Mouse (Mus musculus): ENCODE measurements around the gene Slc2a12. TPM values are rescaled to one million over a fixed set of nuclear protein-coding genes. Genes with fewer than 3 reads are reported as not detected.

The Slc2a12 gene
- polyA plus RNA-seq, 1 experiment = 5.6 TPM

DNA sequence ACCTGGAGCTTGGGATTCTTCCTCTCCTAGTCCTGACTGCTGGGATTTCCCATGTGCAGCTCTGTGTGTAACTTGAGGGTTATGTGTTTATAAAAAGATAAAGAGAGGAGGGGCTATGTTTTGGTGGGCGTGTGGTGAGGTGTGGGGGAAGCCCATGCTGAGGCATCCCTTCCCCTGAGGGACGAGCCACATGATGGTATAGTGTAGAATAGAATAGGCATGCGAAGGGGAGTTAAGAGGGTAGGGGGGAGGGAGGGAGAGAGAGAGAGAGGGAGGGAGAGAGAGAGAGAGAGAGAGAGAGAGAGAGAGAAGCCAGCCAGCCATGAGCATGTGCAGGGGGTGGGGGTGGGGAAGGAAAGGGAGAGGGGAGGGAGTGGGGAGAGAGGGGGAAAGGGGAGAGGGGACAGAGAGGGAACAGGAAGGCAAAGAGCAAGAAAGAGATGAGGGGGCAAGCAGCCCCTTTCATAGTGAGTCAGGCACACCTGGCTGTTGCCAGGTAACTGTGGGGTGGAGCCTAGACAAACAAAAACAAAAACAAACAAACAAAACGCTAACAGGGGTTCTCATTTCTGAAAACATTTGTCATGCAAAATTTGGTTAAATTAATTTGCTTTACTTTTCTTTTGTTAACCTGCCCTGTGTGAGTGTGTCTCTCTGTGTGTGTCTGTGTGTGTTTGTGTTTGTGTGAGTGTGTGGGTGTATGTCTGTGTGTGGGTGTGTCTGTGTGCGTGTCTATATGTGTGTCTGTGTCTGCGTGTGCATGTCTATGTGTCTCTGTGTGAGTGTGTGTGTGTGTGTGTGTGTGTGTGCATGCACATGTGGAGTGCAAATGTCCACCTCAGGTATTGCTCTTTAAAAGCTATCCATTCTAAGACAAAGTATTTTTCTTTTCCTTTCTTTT lies 11.2 kb upstream of the Slc2a12 start:
- 54% methylated on average over 6 of the region's 6 CpGs for WGBS
- H3K36me3 ChIP-seq (ENCODE audit: control insufficient read depth, insufficient read depth, low read length) = no peaks in the 10 kb centered on the region
- DNase-seq = no peak
- H3K27me3 ChIP-seq (replicated peaks; ENCODE audit: control insufficient read depth, insufficient read depth, low read length) = no peaks in the 10 kb centered on the region
- no peak overlapping the region for H3K27ac ChIP-seq (ENCODE audit: insufficient read depth, low read depth, low read length)
- H3K4me1 ChIP-seq (ENCODE audit: control insufficient read depth, insufficient read depth, low read length) = no peaks in the 10 kb centered on the region
- TF ChIP-seq CTCF (conservative IDR thresholded peaks at IDR 0.05; ENCODE audit: insufficient read depth, insufficient read length, low read depth, low read length) (no peak), POLR2A (IDR thresholded peaks at IDR 0.05; ENCODE audit: low read depth, low read length) (no peak)
- no peak overlapping the region for H3K4me3 ChIP-seq (ENCODE audit: insufficient read depth, low read depth, low read length)

DNA sequence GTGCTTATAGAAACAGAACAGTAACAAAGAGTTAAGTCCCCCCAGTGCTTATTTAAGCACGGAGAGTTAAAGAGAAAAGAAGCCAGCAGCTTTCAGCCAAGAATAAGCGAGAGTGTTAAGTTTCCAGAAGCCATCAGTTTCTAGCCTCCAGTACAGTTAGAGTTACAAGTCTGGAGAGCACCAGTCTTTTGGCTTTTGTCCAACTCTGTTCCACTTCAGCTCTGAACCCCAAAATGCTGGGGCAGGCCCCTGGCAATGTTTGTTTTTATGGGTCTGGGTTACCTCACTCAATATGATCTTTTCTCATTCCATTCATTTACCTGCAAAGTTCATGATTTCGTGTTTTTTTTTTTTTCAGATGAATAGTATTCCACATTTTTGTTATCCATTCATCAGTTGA lies 7.6 kb upstream of the Slc2a12 start:
- no peaks in the 10 kb centered on the region for H3K27me3 ChIP-seq (replicated peaks; ENCODE audit: control insufficient read depth, insufficient read depth, low read length)
- no peak overlapping the region for H3K27ac ChIP-seq (ENCODE audit: insufficient read depth, low read depth, low read length)
- 58% methylated on average over 3 of the region's 3 CpGs for WGBS
- TF ChIP-seq POLR2A (IDR thresholded peaks at IDR 0.05; ENCODE audit: low read depth, low read length) = no peak
- no peak for TF ChIP-seq CTCF (conservative IDR thresholded peaks at IDR 0.05; ENCODE audit: insufficient read depth, insufficient read length, low read depth, low read length)
- no peak overlapping the region for H3K4me3 ChIP-seq (ENCODE audit: insufficient read depth, low read depth, low read length)
- H3K36me3 ChIP-seq (ENCODE audit: control insufficient read depth, insufficient read depth, low read length) = no peaks in the 10 kb centered on the region
- no peak for DNase-seq
- H3K4me1 ChIP-seq (ENCODE audit: control insufficient read depth, insufficient read depth, low read length) = no peaks in the 10 kb centered on the region

DNA sequence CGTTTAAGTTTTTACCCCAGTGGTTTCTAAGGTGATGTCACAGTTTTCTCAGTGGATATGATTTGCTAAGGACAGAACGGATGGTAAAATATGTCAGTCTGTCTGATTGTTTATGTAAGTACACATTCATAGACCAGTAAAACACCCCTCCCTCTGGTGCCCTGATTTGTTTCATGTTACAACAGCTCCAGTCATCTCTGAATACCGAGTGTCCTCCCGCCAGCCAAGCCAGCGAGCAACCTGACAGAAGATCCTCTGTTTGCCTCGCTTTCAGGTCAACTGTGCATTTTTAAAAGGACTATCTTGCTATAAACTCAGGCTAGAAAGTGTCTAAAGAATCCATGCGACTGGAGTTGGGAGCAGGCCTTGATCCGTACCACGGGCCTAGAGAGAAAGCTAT lies 640 bp upstream of the Slc2a12 start:
- 89% methylated on average over 9 of the region's 9 CpGs for WGBS
- no peak for TF ChIP-seq POLR2A (IDR thresholded peaks at IDR 0.05; ENCODE audit: low read depth, low read length)
- no peak for TF ChIP-seq CTCF (conservative IDR thresholded peaks at IDR 0.05; ENCODE audit: insufficient read depth, insufficient read length, low read depth, low read length)
- Histone ChIP-seq H3K4me3 (ENCODE audit: insufficient read depth, low read depth, low read length) (no peak overlapping the region), H3K4me1 (ENCODE audit: control insufficient read depth, insufficient read depth, low read length) (no peaks in the 10 kb centered on the region; the same call in 1 of the 2 replicates), H3K27ac (ENCODE audit: insufficient read depth, low read depth, low read length) (no peak overlapping the region), H3K36me3 (ENCODE audit: control insufficient read depth, insufficient read depth, low read length) (no peaks in the 10 kb centered on the region), H3K27me3 (replicated peaks; ENCODE audit: control insufficient read depth, insufficient read depth, low read length) (no peaks in the 10 kb centered on the region)
- DNase-seq = no peak

DNA sequence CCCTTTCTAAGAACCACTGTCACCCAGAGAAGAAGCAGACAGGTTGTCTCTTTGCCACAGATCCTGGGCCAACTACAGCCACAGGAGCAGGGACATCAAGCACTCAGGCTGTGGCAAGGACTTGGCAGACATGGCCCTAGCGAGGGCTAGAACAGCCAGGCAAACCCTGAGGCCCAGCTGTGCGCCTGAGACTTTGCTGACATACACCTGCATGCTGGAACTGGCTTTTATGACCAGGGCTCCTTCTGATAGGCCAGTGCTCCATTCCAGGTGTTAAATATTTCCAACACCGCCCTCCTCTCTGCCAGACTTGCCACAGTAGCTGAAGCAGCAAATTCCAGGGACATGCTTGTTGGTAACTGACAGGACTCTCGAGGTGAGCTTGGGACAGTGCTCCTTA lies 3.9 kb downstream of the Slc2a12 start:
- 35% methylated on average over 4 of the region's 4 CpGs for WGBS
- DNase-seq = peak; percentile 93
- H3K4me3 ChIP-seq (ENCODE audit: insufficient read depth, low read depth, low read length) = no peak overlapping the region
- H3K4me1 ChIP-seq (ENCODE audit: control insufficient read depth, insufficient read depth, low read length) = no peaks in the 10 kb centered on the region; the same call in 1 of the 2 replicates
- TF ChIP-seq POLR2A (IDR thresholded peaks at IDR 0.05; ENCODE audit: low read depth, low read length) = no peak
- TF ChIP-seq CTCF (conservative IDR thresholded peaks at IDR 0.05; ENCODE audit: insufficient read depth, insufficient read length, low read depth, low read length) = no peak
- peak overlapping the region; percentile 32 for H3K27ac ChIP-seq (ENCODE audit: insufficient read depth, low read depth, low read length)
- no peaks in the 10 kb centered on the region for H3K27me3 ChIP-seq (replicated peaks; ENCODE audit: control insufficient read depth, insufficient read depth, low read length)
- no peaks in the 10 kb centered on the region for H3K36me3 ChIP-seq (ENCODE audit: control insufficient read depth, insufficient read depth, low read length)

DNA sequence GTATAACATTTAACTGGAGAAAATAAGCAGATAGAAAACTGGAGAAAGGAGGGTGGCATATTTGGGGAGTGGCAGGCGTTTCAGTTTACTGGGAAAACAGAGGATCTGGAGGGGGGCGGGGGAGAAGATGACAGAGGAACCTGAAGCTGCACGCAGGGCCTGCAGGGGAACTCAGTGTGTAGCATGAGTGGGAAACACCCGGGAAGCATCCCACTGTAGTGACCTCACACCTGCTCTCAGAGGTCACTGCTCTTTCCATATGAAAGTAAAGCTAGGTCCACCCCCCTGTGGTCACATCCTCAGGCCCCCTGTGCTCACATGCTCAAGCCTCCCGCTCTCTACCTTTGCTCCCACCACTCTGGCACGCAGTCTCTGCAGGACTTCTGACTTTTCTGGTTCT lies 9.0 kb downstream of the Slc2a12 start:
- WGBS = 53% methylated on average over 6 of the region's 6 CpGs
- DNase-seq = no peak
- TF ChIP-seq POLR2A (IDR thresholded peaks at IDR 0.05; ENCODE audit: low read depth, low read length) (no peak), CTCF (conservative IDR thresholded peaks at IDR 0.05; ENCODE audit: insufficient read depth, insufficient read length, low read depth, low read length) (no peak)
- Histone ChIP-seq H3K4me3 (ENCODE audit: insufficient read depth, low read depth, low read length) (no peak overlapping the region), H3K27ac (ENCODE audit: insufficient read depth, low read depth, low read length) (no peak overlapping the region), H3K27me3 (replicated peaks; ENCODE audit: control insufficient read depth, insufficient read depth, low read length) (no peaks in the 10 kb centered on the region), H3K4me1 (ENCODE audit: control insufficient read depth, insufficient read depth, low read length) (no peaks in the 10 kb centered on the region), H3K36me3 (ENCODE audit: control insufficient read depth, insufficient read depth, low read length) (no peaks in the 10 kb centered on the region)

DNA sequence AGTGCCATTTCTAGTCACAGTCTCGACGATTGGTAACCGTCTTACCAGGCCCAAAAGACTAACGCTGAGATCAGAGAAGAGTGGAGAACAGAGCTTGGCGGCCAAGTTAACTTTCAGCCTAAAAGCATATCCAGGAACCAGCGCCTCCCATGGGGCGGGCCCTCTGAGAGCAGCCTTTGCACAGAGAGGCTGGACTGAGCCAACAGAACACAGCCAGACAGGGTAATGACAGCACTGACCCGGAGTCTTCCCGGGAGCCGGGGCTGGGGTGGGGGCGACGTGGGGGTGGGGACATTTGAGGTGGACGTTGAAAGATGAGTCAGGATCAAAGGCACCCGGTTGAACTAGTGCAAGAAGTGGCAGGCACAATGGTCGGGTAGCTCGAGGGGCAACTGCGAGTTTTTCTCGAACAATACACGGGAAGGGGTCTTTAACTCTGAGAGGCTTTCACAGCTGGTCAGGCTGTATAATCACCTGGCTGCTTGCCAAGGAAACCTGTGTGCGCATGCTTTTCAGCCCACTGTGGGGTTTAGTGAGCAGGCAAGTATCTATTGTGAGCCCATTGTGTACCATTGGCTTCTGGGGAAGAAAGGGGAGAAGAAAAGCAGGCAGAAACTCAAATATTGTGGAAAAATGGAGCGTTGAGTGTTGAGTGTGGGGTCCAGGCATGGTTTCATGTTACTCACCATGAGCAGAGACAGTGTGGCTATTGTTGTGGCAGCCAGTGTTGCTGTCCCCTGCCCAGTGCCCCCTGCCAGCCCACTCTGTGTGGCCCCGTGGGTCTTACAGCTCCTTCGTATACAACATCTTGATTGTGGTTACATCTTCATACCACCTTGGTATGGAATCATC lies 13.9 kb downstream of the Slc2a12 start:
- TF ChIP-seq POLR2A (IDR thresholded peaks at IDR 0.05; ENCODE audit: low read depth, low read length) = no peak
- TF ChIP-seq CTCF (conservative IDR thresholded peaks at IDR 0.05; ENCODE audit: insufficient read depth, insufficient read length, low read depth, low read length) = no peak
- no peaks in the 10 kb centered on the region for H3K27me3 ChIP-seq (replicated peaks; ENCODE audit: control insufficient read depth, insufficient read depth, low read length)
- no peaks in the 10 kb centered on the region for H3K36me3 ChIP-seq (ENCODE audit: control insufficient read depth, insufficient read depth, low read length)
- no peak overlapping the region for H3K4me3 ChIP-seq (ENCODE audit: insufficient read depth, low read depth, low read length)
- no peak overlapping the region for H3K27ac ChIP-seq (ENCODE audit: insufficient read depth, low read depth, low read length)
- peak; percentile 57 for DNase-seq
- no peaks in the 10 kb centered on the region for H3K4me1 ChIP-seq (ENCODE audit: control insufficient read depth, insufficient read depth, low read length)
- WGBS = 31% methylated on average over 23 of the region's 23 CpGs

DNA sequence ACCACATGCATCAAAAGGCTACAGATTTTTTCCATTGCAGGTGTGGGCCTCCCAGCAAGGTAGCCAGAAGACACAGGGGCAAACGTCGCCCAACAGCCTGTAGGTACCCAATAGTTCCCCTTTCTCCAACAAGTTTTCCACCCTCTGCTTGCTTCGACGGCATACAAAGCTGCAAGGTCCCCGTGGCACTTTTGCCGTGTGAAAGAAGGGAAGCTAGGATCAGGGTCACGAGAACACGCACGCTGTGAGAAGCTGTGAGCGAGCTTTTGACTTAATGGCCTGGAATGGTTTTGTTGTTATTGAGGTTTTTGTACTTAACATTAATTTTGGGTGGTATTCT lies 14.5 kb downstream of the Slc2a12 start:
- DNase-seq = no peak
- 87% methylated on average over 10 of the region's 10 CpGs for WGBS
- H3K36me3 ChIP-seq (ENCODE audit: control insufficient read depth, insufficient read depth, low read length) = no peaks in the 10 kb centered on the region
- H3K27ac ChIP-seq (ENCODE audit: insufficient read depth, low read depth, low read length) = no peak overlapping the region
- no peak overlapping the region for H3K4me3 ChIP-seq (ENCODE audit: insufficient read depth, low read depth, low read length)
- TF ChIP-seq CTCF (conservative IDR thresholded peaks at IDR 0.05; ENCODE audit: insufficient read depth, insufficient read length, low read depth, low read length) = no peak
- TF ChIP-seq POLR2A (IDR thresholded peaks at IDR 0.05; ENCODE audit: low read depth, low read length) = no peak
- no peaks in the 10 kb centered on the region for H3K4me1 ChIP-seq (ENCODE audit: control insufficient read depth, insufficient read depth, low read length)
- no peaks in the 10 kb centered on the region for H3K27me3 ChIP-seq (replicated peaks; ENCODE audit: control insufficient read depth, insufficient read depth, low read length)

All from kidney, adult 2 months (tissue).